Mouse (Mus musculus) testis, adult 2 months (tissue): ENCODE data around the gene 6430548M08Rik. TPM values are rescaled to one million over a fixed set of nuclear protein-coding genes. Genes with fewer than 3 reads are reported as not detected.

Source experiments
- H3K27ac ChIP-seq: fragments of 200-500 bp; 2 replicates; pipeline ENCODE4 v1.5.1; 2012; ENCODE audit warnings: low read depth, low read length; ENCODE audit not compliant: control insufficient read depth, insufficient read depth
- H3K27me3 ChIP-seq: fragments of 200-500 bp; 2 replicates; pipeline ENCODE4 v1.6.1; 2012; ENCODE audit warnings: mild to moderate bottlenecking, low read length, moderate library complexity; ENCODE audit not compliant: control insufficient read depth, insufficient read depth
- H3K36me3 ChIP-seq: fragments of 200-500 bp; 2 replicates; pipeline ENCODE4 v1.6.1; 2012; ENCODE audit warnings: mild to moderate bottlenecking, low read length; ENCODE audit not compliant: control insufficient read depth, insufficient read depth
- H3K4me1 ChIP-seq: fragments of 200-500 bp; 2 replicates; pipeline ENCODE4 v1.6.1; 2012; ENCODE audit warnings: low read length; ENCODE audit not compliant: control insufficient read depth, insufficient read depth
- H3K4me3 ChIP-seq: fragments of 200-500 bp; 2 replicates; pipeline ENCODE4 v1.5.1; 2012; ENCODE audit warnings: low read depth, mild to moderate bottlenecking, low read length, moderate library complexity, mixed read lengths; ENCODE audit not compliant: control insufficient read depth
- CTCF ChIP-seq: fragments of 200-500 bp; IDR thresholded peaks from 2 replicates; pipeline ENCODE4 v1.5.1; 2012; ENCODE audit warnings: low read depth, mild to moderate bottlenecking, inconsistent platforms, low read length, moderate library complexity; ENCODE audit not compliant: control insufficient read depth, insufficient read depth, insufficient replicate concordance
- POLR2A ChIP-seq: fragments of 200-500 bp; IDR thresholded peaks from 2 replicates; pipeline ENCODE4 v1.6.1; 2012; ENCODE audit warnings: low read depth, mild to moderate bottlenecking, inconsistent platforms, low read length, moderate library complexity; ENCODE audit not compliant: control insufficient read depth
- polyA plus RNA-seq: library from polyadenylated mRNA; depleted of rRNA; stranded (reverse); fragments of >200 nt; gene quantifications from 2 replicates; pipeline ENCODE4 v1.2.3, GENCODE M21; 2012

The 6430548M08Rik gene
- polyA plus RNA-seq, 1 experiment: 19.8 TPM

- H3K4me3 ChIP-seq: no peak overlapping the region
- H3K27me3 ChIP-seq: no peaks in the 10 kb centered on the region
- TF ChIP-seq CTCF: no peak
- TF ChIP-seq POLR2A: no peak
- no peaks in the 10 kb centered on the region; the same call in 1 of the 2 replicates for H3K4me1 ChIP-seq
- H3K27ac ChIP-seq: no peak overlapping the region
- no peaks in the 10 kb centered on the region; the same call in 1 of the 2 replicates for H3K36me3 ChIP-seq
Measured at GRCm38 (mm10) chr8:120094801-120095200, 19.2 kb upstream of the 6430548M08Rik start.

DNA sequence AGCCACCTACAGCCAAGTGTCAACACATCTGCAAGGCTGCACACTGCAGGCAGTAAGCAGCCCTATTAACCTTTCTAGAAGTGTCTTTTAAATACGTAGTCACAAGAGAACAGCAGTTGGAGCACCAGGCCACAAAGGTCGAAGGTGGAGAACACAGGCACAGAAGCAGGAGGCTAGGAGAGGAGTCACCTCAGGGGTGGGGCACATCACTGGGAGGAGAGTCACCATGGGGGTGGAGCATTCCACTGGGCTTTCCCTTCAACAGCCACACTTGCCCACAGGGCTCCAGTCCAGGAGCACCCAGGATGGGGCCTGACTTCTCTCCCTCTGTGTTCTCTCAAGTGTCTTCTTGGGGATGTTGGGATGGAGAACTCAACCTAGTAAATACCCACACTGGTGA lies 17.5 kb upstream of the 6430548M08Rik start:
- TF ChIP-seq CTCF (no peak), POLR2A (no peak)

DNA sequence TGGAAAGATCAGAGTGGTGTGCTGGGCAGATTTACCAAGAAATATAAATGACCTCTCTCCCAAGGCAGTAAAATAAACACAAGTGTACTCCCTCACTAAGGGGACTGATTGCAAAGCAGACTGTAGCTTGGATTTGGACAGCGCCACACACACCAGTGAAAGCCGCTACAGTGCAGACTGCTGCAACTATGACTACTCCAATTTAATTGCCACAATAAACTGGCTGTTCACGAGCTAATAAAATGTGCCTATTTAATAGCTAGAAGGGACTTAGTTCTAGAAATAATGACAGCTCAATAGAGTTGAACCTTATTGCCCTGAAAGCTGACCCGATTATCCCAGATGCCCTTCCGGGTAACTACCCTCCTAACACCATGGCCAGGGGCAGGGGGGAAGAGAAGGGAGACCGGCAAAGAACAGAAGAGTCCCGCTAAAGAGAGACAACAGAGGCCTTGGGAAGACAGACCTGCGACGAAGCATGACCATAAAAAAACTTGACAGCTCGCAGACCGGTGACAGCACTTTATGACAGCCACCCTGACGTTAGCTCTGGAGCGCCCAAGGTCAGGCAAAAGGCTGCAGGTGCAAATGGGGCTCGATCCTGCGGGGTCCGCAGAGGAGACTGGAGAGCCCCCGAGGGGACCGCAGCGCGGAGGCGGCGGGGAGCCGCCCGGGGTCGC lies 13.4 kb upstream of the 6430548M08Rik start:
- H3K4me3 ChIP-seq: peak overlapping the region; percentile 99
- H3K4me1 ChIP-seq: peaks cover 2% of the 10 kb centered on the region
- no peak for TF ChIP-seq POLR2A
- no peak for TF ChIP-seq CTCF
- H3K27me3 ChIP-seq: no peaks in the 10 kb centered on the region
- peak overlapping the region; percentile 93 for H3K27ac ChIP-seq
- no peaks in the 10 kb centered on the region for H3K36me3 ChIP-seq

More for the DNA sequence above, 17.5 kb upstream of the 6430548M08Rik start:
- Histone ChIP-seq H3K27ac (no peak overlapping the region), H3K4me1 (no peaks in the 10 kb centered on the region; the same call in none of the 2 replicates), H3K4me3 (no peak overlapping the region), H3K27me3 (no peaks in the 10 kb centered on the region), H3K36me3 (no peaks in the 10 kb centered on the region)

- peak within 1 kb of the TSS; percentile 99 for H3K4me3 ChIP-seq
- peaks cover 2% of the 10 kb centered on the region for H3K4me1 ChIP-seq
- TF ChIP-seq CTCF: no peak
- TF ChIP-seq POLR2A: peak; percentile 29; the same call in 1 of the 2 replicates
- peak within 1 kb of the TSS; percentile 93 for H3K27ac ChIP-seq
- H3K36me3 ChIP-seq: no peaks in the 10 kb centered on the region
- H3K27me3 ChIP-seq: no peaks in the 10 kb centered on the region
Measured at GRCm38 (mm10) chr8:120101068-120101972, 12.6 kb upstream of the 6430548M08Rik start, which contains the start of gene Zdhhc7. TSS of gene Zdhhc7 (minus strand) at chr8:120101482.

GRCm38 (mm10) chr8:120103916-120104315 lies 10.0 kb upstream of the 6430548M08Rik start:
- no peaks in the 10 kb centered on the region for H3K36me3 ChIP-seq
- peak overlapping the region; percentile 22; the same call in 1 of the 2 replicates for H3K27ac ChIP-seq
- H3K4me1 ChIP-seq: peaks cover 2% of the 10 kb centered on the region
- no peak overlapping the region for H3K4me3 ChIP-seq
- H3K27me3 ChIP-seq: no peaks in the 10 kb centered on the region
- TF ChIP-seq CTCF: no peak
- TF ChIP-seq POLR2A: no peak

DNA sequence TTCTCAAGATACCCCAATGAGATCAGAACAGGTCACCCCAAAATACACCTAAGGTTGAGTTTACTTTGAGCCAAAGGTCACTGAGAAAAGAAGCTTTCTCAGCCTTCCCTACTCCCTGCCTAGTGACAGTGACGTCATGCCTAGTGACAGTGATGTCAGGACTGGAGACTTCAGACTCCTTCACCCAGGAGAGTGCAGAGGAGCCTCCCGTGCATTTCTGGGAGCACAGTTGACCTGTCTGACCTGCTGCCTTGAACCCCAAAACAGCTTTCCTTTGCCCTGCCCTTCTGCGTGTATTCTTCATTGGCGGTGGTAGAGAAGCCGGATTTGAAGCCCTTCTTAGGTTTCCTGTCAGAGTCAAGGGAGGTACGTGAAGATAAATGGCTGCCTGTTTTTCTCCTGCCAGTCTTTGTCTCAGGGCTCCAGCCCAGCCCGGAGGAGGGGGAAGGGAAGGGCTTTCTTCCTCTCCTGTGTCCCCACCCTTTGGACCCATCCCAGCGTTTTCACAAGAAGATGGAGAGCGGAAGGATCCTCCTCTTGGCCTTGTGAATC lies 9.2 kb upstream of the 6430548M08Rik start:
- TF ChIP-seq CTCF (no peak), POLR2A (no peak)
- no peak overlapping the region for H3K4me3 ChIP-seq
- H3K27ac ChIP-seq: no peak overlapping the region
- no peaks in the 10 kb centered on the region for H3K36me3 ChIP-seq
- no peaks in the 10 kb centered on the region for H3K27me3 ChIP-seq
- peaks cover 2% of the 10 kb centered on the region for H3K4me1 ChIP-seq

DNA sequence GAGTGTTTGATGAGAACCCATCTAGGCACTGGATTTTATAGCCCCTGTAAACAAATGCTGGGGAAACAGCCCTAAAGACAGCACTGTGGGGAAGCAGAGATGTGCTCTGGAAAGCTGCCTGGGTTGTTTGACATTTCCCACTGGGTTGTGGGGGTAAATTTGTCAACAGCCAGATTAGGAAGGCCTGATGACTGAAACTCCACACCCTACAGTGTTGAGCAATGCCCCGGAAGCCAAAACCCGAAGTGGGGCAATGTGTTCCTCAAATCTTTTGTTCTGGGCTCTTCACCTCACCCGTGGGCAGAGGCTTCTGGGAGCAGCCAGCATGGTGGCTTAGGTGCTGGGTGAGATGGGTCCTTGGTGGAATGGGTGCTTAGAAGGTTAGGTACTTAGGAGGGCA lies 4.8 kb upstream of the 6430548M08Rik start:
- Histone ChIP-seq H3K36me3 (no peaks in the 10 kb centered on the region), H3K27ac (no peak overlapping the region), H3K4me1 (peaks cover 8% of the 10 kb centered on the region), H3K4me3 (no peak overlapping the region), H3K27me3 (no peaks in the 10 kb centered on the region)
- TF ChIP-seq CTCF: no peak
- no peak for TF ChIP-seq POLR2A
